Mouse (Mus musculus): Measurements from ENCODE around the gene Hist2h2aa2.
"Not testable (repeated sequence)": the region's sequence is repeated elsewhere in the genome, so short reads cannot be mapped to it uniquely, and the experiment has no call there.

Hist2h2aa2 gene

DNA sequence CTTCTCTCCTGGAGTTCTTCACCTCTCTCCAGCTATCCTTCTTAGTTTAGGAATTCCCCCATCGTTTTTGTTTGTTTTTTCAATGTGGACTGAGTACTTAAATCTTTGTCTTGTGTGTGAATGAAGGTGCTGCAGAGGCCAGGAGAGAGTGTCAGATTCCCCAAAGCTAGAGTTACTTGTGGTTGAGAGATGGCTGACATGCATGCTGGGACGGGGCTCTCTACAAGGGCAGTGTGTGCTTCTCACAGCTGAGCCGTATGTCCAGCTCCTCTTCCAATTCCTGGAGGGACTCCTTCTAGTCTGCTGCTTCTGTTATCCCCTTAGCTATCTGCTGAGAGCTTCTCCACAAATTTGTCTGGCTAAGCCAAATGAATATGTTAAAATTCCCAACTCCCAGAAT is 4.2 kb downstream of the Hist2h2aa2 start:
- DNase-seq: no peak

DNA sequence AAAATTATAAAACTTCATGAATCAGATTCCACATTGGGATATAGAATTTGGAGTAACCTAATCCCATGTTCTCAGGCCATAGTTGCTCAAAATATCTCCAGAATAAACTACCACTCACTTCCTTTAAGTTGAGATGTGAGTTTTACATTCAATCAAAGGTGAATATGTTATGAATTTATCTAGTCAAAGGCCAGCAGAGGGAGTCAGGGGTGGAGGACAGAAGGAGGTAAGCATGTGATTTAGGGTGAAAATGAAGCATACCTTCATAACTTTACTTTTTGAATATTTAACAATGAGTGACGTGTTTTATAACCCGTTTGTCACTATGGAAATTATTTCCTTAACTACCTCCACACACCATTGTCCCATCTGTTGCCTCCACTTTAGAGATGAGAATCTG is 5.2 kb downstream of the Hist2h2aa2 start:
- no peak for DNase-seq

DNA sequence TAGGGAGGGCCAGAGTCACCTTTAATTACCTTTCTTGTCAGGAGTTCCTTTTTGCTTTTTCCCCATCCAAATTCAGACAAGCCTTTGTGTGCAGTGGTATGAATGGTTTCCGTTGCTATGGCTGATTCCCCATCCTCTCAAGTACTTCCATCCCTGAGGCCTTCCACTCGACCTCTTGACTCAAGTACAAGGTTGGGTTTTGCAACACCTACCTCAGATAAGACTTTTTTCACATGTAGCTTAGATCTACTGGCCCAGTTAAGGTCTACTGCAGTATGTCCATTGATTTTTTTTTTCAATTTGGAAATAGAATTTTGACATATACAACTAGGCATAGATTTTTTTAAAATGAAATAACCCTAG is 8.3 kb downstream of the Hist2h2aa2 start:
- no peak for DNase-seq

DNA sequence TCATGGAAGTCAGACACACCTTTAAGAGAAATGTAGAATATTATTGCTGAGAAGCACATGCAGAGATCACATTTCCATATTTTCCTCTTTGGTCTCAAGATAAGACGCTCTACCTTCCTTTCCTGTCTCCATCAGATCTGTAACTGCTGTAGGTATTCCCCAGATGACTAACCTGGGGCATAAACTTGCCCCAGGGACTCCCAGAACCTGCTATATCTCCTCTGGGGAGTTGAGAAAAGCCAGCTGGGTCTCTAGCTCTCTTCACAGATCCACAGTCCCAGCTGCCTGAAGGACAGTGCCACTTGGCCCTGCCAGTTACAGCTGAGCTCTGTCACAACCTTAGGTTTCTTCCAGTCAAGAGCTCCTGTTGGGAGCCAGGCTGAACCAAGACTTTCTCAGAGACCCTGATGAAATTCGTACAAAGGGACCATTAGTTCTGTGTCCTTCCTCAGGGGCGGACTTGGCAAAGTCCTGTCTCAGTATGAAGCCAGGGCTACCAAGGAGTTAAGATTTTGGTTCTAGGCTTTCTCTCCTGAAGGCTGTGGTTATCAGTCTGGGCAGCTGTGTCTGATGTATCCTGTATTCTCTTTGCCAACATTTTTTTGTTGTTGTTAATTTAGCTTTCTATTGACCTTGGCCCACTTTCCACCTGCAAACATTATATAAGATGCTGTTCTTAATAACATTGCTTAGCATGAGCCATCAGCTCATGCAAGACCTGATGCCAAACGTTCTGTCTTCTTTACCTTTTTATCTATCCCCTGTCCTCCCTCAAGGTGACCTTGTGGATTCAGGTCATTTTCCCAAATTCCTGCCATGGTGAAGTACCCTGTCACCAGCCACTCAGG is 8.9 kb downstream of the Hist2h2aa2 start:
- no peak for DNase-seq

DNA sequence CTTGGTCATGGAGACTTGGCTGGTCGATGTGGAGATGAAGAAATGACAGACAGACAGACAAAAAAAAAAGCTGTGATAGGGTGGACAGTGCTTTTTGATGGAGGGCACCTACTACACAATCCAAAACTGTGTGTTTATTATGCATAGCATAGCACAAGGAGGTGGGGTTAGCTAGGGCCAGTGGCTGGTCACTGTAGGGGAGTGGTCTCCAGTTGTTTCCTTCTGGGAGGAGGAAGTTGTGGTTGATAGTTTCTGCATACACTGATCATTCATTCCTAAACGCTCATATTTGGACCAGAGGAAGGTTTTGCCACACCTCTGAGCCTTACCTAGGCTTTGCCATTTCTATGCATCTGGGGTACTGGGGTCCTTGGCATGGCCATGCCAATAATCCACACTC is 9.7 kb downstream of the Hist2h2aa2 start:
- DNase-seq: no peak

DNA sequence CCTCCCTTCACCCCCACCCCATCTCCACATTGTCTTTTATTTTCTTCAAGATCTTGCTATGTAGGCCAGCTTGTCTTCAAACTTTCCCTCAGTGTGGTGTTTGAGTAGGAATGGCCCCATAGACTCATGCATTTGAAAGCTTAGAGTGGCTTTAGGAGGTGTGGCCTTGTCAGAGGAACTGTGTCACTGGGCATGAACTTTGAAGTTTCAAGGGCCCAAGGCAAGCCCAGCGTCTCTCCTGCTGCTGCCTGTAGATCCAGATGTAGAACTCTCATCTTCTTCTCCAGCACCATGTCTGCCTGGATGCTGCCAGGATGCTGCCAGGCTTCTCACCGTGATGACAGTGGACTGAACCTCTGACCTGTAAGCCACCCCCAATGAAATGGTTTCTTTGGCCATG is 11.2 kb downstream of the Hist2h2aa2 start:
- DNase-seq: no peak

DNA sequence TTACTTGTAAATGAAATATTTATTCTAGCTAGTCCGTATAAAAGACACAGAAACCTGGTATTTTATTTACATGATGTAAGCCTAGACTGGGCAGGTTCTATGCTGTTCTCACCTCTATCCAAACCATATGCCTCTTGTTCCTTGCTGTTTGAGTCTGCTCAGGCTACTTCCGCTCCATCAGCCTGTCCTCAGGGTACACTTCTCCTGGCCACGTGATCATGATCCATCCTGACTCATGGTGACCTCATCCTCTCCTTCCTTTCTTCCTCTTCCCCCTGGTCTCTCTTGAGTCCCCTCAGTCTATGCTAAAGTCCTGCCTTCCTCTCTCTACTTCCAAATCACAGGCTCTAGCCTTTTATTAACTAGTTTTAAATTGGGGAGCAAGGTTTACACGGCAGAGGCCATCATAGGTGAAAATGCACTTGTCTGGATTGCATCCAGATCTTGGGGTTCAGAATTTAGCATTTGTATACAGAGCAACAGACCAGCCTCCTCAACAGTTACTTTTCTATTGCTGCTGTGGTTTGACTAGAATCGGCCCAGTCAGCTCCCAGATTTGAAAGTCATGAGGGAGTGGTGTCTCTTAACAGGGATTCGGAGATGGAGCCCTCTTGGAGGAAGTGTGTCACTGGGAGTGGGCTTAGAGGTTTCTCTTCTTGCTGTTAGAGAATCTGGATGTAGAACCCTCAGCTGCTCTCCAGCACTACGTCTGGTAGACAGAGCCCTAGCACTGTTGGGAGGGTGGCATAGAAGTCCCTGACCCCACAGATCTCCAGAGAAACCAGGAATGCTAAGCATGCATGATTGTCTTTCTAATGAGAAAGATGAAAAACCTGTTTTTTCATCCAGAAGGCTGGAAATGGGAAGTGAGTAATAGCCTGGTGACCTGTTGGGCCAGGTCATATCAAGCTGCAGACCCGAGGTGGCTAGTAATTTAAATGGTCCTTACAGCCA is 13.1 kb downstream of the Hist2h2aa2 start:
- DNase-seq: no peak

DNA sequence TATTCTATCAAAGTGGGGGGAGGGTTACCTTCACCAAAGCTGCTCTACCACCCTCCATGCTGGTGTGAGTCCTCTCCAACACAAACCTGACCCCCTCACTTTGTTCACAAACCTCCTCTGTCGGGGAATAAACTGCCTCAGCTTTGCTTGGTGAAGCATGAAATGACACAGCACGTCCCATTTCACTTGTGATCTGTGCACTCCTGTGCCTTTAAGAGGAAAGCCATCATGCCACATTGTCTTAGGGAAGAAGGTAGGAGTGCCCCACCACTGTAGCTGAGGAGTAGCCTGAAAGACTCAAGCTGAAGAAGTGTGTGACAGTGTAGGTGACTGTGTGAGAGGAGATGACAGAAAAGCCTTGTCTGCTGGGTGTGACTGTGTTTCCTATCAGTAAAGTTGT is 14.7 kb downstream of the Hist2h2aa2 start:
- no peak for DNase-seq

DNA sequence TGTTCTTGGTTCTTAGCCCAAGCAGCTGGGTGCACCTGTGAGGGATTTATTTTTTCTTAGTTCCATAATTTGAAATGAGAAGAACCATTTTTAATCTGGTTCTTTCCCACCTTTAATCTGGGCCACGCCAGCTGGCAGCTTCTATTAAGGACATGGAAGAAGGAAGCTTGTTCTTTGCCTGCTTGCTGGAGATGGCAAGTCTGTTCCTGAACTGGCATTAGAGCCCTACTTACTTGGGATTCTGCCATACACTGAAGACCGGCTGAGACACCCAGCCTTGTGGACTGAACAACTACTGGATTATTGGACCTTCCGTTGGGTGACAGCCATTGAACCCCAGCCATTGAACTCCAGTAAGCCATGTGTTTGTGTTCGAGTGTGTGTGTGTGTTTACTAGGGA is 17.3 kb downstream of the Hist2h2aa2 start:
- no peak for DNase-seq

DNA sequence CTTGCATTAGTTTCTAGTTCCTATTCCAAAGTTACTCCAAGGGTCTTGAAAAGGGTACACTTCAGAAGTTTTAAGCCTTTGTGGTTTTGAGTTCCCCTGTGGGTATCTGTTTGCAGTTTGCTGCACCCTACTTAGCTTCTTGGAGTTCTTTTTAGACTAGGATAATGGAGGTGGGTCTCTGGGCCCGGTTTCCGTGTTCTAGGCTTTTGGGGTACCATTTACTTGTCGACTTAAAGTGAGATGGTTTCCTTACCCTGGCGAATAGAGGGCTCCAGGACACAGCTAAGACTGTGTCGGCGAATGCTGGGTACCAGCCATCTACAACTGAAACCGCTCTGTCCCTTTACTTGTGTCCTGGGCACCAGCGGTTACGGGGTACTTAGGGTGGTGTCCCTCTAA is 18.4 kb downstream of the Hist2h2aa2 start:
- peak; percentile 31 to 33 for DNase-seq

DNA sequence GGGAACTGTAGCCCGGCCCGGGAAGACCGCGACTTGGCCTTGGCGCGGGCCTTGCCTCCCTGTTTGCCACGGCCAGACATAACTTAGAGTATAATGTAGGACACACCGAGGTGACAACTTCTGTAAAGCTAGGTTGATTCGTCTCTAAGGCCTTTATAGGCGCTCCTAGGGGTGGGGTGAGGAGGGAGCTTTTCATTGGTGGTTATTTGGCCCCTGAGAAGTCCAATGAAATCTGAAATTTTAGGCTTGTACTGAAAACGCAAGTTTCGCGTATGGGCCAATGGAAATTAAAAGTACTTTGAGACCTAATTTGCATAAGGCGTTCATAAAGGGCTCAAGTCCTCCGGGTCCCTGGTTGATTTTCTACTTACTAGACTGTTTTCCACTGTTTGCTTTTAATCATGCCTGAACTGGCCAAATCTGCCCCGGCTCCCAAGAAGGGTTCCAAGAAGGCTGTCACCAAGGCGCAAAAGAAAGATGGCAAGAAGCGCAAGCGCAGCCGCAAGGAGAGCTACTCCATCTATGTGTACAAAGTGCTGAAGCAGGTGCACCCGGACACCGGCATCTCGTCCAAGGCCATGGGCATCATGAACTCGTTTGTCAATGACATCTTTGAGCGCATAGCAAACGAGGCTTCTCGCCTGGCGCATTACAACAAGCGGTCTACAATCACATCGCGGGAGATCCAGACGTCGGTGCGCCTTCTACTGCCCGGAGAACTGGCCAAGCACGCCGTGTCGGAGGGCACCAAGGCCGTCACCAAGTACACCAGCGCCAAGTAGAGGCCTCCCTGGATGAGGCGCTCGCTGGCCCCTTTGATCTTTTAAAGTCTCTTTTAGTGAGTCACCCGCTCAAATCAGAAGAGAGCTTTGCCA is 19.1 kb downstream of the Hist2h2aa2 start, which contains the start of the genes Hist2h2ac and Hist2h2be:
Gene Hist2h2ac (minus strand): TSS at position 116 of the 875 bp plus-strand sequence.
Gene Hist2h2be (plus strand): TSS at position 355 of the 875 bp plus-strand sequence.
- DNase-seq: peak; percentile 85 to 87

DNA sequence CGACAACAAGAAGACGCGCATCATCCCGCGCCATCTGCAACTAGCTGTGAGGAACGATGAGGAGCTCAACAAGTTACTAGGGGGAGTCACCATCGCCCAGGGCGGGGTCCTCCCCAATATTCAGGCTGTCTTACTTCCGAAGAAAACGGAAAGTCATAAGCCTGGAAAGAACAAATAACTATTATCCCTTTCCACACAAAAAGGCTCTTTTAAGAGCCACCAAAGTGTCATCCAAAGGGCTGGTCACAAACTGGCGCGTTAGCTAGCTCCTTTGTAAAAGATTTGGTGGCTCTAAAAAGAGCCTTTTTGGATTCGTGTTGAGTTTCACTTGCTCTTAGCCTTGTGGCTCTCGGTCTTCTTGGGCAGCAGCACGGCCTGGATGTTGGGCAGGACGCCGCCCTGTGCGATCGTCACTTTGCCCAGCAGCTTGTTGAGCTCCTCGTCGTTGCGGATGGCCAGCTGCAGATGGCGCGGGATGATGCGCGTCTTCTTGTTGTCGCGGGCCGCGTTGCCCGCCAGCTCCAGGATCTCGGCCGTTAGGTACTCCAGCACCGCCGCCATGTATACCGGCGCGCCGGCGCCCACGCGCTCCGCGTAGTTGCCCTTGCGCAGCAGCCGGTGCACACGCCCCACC is 19.8 kb downstream of the Hist2h2aa2 start:
- DNase-seq: peak in 1 of 2 experiments; percentile 83

DNA sequence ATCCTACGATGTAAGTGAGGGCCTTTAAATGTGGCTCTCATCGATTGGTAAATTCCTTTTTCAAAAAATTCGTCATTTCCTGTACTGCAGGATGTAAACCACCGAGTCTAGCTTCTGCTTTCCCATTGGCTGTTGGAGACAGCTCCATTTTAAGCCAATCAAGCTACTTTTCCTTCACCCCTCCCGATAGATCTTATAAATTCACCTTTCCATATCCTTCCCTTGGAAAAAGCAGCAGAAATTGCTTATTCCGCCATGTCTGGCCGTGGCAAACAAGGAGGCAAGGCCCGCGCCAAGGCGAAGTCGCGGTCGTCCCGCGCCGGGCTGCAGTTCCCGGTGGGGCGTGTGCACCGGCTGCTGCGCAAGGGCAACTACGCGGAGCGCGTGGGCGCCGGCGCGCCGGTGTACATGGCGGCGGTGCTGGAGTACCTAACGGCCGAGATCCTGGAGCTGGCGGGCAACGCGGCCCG is 20.4 kb downstream of the Hist2h2aa2 start, which contains the start of the genes Bola1 and Hist2h2ab:
Gene Bola1 (minus strand): TSS at position 49 of the 470 bp plus-strand sequence.
Gene Hist2h2ab (plus strand): TSS at position 205 of the 470 bp plus-strand sequence.
- peak; percentile 79 to 87 for DNase-seq

DNA sequence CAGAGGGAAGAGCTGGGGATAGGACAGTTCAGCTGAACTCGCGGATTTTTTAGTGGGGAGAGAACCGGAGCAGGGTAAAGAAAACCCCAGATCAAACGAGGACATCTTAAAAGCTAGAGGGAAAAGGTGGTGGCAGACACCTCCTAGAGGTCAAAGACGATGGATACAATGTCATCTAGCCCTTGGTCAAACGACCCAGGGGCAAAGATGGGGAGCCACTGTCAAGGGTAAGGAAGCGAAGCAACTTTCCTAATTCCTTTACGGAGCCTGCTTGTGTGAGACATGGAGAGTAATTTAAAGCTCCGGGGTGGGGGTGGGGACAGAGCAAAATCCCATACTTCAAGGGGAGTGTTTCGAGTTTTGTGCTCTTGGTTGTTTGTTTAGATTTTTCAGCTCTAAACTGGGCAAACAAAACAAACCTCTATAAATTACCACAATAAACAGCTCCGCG is 20.9 kb downstream of the Hist2h2aa2 start:
- peak; percentile 51 to 60 for DNase-seq

DNA sequence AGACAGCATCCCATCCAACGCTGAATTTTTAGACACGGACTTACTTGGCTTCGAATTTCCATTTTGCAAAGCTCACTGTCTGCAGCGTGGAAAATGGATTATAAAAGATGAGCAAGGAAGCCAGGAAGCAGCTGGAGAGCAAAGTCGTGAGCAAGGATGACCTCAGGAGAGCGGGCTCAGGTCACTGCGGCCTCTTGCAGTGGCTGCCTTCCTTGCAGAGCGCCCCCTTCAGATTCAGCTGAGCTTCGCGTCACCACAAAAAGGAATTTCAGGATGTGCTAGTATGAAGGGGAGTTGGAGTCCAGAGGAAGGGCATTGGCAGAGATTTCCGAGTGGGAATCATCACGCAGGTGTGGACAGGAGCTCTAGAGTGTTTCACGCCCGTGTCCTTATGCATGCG is 30.8 kb downstream of the Hist2h2aa2 start:
- peak in 1 of 2 experiments; percentile 46 for DNase-seq

DNA sequence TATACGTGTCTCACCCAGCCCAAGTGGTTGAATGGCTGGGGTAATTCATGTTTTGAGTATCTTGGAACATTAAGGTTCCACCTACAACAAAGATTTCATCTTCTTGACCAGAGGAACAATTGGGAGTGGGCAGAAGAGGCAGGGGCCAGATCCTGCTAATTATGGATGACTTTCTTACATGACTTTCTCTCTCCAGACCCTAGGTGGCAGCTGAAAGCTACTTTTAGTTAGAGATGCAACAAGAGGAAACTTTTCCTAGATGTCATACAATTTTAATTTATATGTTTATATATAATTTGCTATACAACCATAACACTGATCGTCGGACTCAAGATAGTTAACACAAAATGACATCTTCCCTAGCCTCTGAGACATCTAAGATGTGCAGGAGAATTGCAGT is 32.3 kb downstream of the Hist2h2aa2 start:
- no peak for DNase-seq

DNA sequence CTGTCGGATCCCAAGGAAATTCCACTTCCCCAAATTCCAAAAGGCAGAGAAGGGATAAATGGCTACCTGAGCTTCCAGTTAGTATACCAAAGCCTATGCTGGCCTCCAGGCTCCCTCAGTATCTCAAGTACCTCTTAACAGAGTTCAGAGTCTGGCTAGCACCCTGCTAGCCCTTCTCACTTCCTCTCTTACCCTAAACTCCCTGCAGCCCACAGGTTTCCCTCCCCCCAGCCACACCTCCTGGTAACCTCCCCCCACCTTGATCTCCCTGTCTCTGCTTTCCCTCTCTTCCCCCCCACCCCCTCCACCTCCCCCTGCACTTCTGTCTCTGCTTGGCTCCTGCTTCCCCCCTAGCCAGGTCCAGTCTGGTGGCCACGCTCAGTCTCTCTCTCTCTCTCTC is 40.3 kb downstream of the Hist2h2aa2 start:
- DNase-seq: no peak

DNA sequence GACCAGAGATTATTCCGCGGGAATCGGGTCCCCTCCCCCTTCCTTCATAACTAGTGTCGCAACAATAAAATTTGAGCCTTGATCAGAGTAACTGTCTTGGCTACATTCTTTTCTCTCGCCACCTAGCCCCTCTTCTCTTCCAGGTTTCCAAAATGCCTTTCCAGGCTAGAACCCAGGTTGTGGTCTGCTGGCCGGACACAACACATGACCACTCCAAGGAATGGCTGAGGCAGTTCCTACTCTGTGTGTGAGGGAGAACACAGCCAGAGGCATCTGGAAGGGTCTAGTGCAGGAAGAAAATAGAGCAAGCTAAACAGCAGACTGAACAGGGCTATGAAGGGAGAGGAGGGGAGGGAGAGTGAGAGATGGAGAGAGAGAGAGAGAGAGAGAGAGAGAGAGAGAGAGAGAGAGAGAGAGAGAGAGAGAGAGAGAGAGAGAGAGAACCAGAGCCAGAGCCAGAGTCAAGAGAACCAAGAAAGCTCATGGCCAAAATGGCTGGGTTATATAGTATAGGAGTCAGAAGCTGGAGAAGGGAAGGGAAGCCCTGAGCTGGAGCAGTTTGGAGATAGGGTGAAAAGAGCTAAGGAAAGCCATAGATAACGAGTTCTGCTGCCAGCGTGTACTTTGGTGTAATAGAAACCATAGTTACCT is 41.4 kb downstream of the Hist2h2aa2 start:
- not testable (repeated sequence) for DNase-seq

DNA sequence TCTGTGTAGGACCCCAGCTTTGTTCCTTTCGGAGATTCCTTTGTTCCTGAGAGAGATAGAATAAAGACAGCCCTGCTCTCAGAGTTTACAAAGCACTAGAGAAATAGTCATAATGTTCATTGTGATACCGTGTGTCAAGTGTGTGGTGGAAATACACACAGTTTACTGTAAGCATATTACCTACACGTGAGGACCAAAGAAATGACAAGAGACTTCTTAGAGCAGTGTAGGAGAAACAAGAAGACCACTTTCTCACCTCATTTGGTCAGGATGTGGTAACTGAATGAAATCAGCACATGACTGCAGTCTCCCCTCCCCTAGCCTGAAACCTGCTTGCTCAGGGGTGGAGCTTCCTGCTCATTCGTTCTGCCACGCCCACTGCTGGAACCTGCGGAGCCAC is 41.9 kb downstream of the Hist2h2aa2 start:
- DNase-seq: no peak

DNA sequence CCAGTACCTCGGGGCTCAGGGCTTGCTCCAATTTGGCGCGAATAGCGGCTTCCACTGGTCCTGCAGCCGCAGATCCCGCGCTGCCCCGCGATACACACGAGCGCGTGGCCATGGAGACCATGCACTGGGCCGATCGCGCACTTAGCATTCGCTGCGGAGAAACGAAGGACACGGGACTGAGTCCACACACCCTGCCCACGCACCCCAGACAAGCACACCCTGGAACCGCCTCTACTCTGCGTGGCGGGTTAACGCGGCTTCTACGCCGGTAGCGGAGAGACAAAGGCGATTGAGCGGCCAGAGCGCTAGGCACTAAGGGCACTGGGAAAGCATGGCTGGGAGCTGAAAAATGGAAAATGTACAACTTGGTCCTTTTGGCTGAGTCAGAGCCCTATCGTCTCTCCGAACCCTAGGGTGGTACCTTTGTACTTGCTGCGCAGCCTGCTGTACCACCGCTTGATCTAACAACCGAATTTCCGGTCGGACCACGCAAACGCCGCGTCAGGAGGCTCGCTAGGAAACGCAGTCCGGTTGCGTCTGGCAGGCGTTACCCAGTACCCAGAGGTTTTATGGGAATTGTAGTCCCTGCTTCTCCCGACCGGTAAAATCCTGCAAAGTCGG is 42.8 kb downstream of the Hist2h2aa2 start:
- peak; percentile 91 to 93 for DNase-seq

Measured in cerebellum, postnatal 25 days (tissue).